Mouse (Mus musculus): Measurements from ENCODE around the gene Zgrf1.
A peak's percentile ranks its signal among the peaks of the same experiment; 100 is the strongest.

GRCm38 (mm10) chr3:127525188-127525819, 28.0 kb upstream of the Zgrf1 start:
- no peak for TF ChIP-seq USF1 (IDR thresholded peaks at IDR 0.05; ENCODE audit: low read depth)
- TF ChIP-seq POLR2A (IDR thresholded peaks at IDR 0.05; ENCODE audit: insufficient read length, low read depth): no peak
- no peak for TF ChIP-seq MYOD1 (IDR thresholded peaks at IDR 0.05; ENCODE audit: control insufficient read depth in 1 of 3, insufficient read length in 2 of 3, low read depth in 2 of 3)
- TF ChIP-seq MYOG (IDR thresholded peaks at IDR 0.05; ENCODE audit: control insufficient read depth in 1 of 3, insufficient read depth in 1 of 3, insufficient read length in 2 of 3, low read depth in 2 of 3): peak in 1 of 3 experiments; percentile 30
- no peak for TF ChIP-seq MAX (IDR thresholded peaks at IDR 0.05; ENCODE audit: low read depth)
- no peak for TF ChIP-seq E2F4 (IDR thresholded peaks at IDR 0.05; ENCODE audit: insufficient read depth)
- TF ChIP-seq SRF (IDR thresholded peaks at IDR 0.05; ENCODE audit: control insufficient read depth, insufficient read length, low read depth): no peak

Measured in myocyte (in vitro differentiated cells).